Mouse (Mus musculus) heart, adult 2 months (tissue): Measurements from ENCODE around the gene Hdac9. TPM values are rescaled to one million over a fixed set of nuclear protein-coding genes. Genes with fewer than 3 reads are reported as not detected.

ENCODE experiments used
- DNase-seq, 2 experiments: peaks; one replicate each; pipeline ENCODE4 v3.0.0; 2021
- H3K27ac ChIP-seq: fragments of 200-600 bp; 2 replicates; pipeline ENCODE4 v1.8.1; 2022
- H3K27me3 ChIP-seq: fragments of 200-500 bp; 2 replicates; pipeline ENCODE4 v1.6.1; 2012; ENCODE audit warnings: mild to moderate bottlenecking, low read length, inconsistent platforms, mixed read lengths; ENCODE audit not compliant: control insufficient read depth, insufficient read depth
- H3K36me3 ChIP-seq: fragments of 200-500 bp; 2 replicates; pipeline ENCODE4 v1.6.1; 2012; ENCODE audit warnings: low read length, inconsistent platforms; ENCODE audit not compliant: control insufficient read depth, insufficient read depth
- H3K4me1 ChIP-seq: fragments of 200-500 bp; 2 replicates; pipeline ENCODE4 v1.6.1; 2011; ENCODE audit warnings: low read length; ENCODE audit not compliant: control insufficient read depth, insufficient read depth
- H3K4me3 ChIP-seq: fragments of 200-600 bp; 2 replicates; pipeline ENCODE4 v1.8.1; 2022
- H3K79me2 ChIP-seq: fragments of 200-500 bp; replicated peaks from 2 replicates; pipeline ENCODE4 v1.6.1; 2012; ENCODE audit warnings: mild to moderate bottlenecking, inconsistent platforms, low read length, moderate library complexity, mixed read lengths; ENCODE audit not compliant: control insufficient read depth, insufficient read depth
- H3K9ac ChIP-seq: fragments of 200-500 bp; 2 replicates; pipeline ENCODE4 v1.6.1; 2012; ENCODE audit warnings: low read depth, mild to moderate bottlenecking, control low read depth, inconsistent platforms, low read length, mixed read lengths
- CTCF ChIP-seq: fragments of 200-600 bp; IDR thresholded peaks from 2 replicates; pipeline ENCODE4 v1.8.1; 2022; ENCODE audit warnings: antibody characterized with exemption, mild to moderate bottlenecking, moderate library complexity
- EP300 ChIP-seq: fragments of 200-500 bp; IDR thresholded peaks from 2 replicates; pipeline ENCODE4 v1.6.1; 2011; ENCODE audit warnings: low read depth, low read length, control low read depth; ENCODE audit not compliant: insufficient read depth
- POLR2A ChIP-seq: fragments of 200-500 bp; IDR thresholded peaks from 2 replicates; pipeline ENCODE4 v1.6.1; 2011; ENCODE audit warnings: mild to moderate bottlenecking, low read depth, low read length, control low read depth; ENCODE audit not compliant: insufficient read depth
- whole genome bisulfite sequencing: fragments of 180-500 bp; shearing (Covaris S2); methylation state at CpG from one replicate; pipeline ENCODE4 v1.1.7; 2018; 5-methylcytosine and 5-hydroxymethylcytosine counted together
- intact Hi-C: fragments of 180-260 bp; cut with DNase I; formaldehyde crosslinking; loops from one replicate; pipeline ENCODE4 v1.15.1; 2025
- polyA plus RNA-seq: library from polyadenylated mRNA; depleted of rRNA; stranded (reverse); fragments of >200 nt; gene quantifications from 2 replicates; pipeline ENCODE4 v1.2.3, GENCODE M21; 2012
- total RNA-seq, 2 experiments: library from RNA; stranded (reverse); gene quantifications; 2 replicates each; pipeline ENCODE4 v1.2.3; 2021

Hdac9 gene
- total and polyA plus RNA-seq, 3 experiments, result 10.8 to 19.9 (median 18.8) TPM

- Histone ChIP-seq H3K4me3 (no peak overlapping the region), H3K36me3 (no peaks in the 10 kb centered on the region), H3K79me2 (no peaks in the 10 kb centered on the region), H3K27ac (no peak overlapping the region), H3K4me1 (no peaks in the 10 kb centered on the region), H3K27me3 (no peaks in the 10 kb centered on the region), H3K9ac (no peak overlapping the region)
- DNase-seq, result peak; percentile 57 to 74
- 4% methylated on average over 3 of the region's 3 CpGs for WGBS
- intact Hi-C loops, result loop anchor here (1.0 to 5.0 kb wide), 4 partner anchors 163 to 518 kb away; no protein-coding TSS in a partner anchor
- TF ChIP-seq POLR2A (no peak), EP300 (0 out of 2 replicates have a peak, but pooled peaks have one; percentile 25)
These were observed 252.1 kb downstream of the Hdac9 start for GRCm38 (mm10) chr12:34664758-34665157.

GRCm38 (mm10) chr12:34661378-34661777 is 255.5 kb downstream of the Hdac9 start:
- no peak for DNase-seq
- Histone ChIP-seq H3K79me2 (no peaks in the 10 kb centered on the region), H3K27ac (no peak overlapping the region), H3K4me3 (no peak overlapping the region), H3K36me3 (no peaks in the 10 kb centered on the region), H3K27me3 (no peaks in the 10 kb centered on the region), H3K9ac (no peak overlapping the region), H3K4me1 (peaks cover 1% of the 10 kb centered on the region; the same call in 1 of the 2 replicates)
- TF ChIP-seq CTCF (peak; percentile 49), POLR2A (no peak)
- intact Hi-C loops, result loop anchor here (1.0 to 5.0 kb wide), 2 partner anchors 246 to 522 kb away; no protein-coding TSS in a partner anchor

GRCm38 (mm10) chr12:34660027-34660426 is 256.9 kb downstream of the Hdac9 start:
- H3K27me3 ChIP-seq, result no peaks in the 10 kb centered on the region
- H3K27ac ChIP-seq, result no peak overlapping the region
- H3K4me3 ChIP-seq, result no peak overlapping the region
- H3K4me1 ChIP-seq, result peaks cover 1% of the 10 kb centered on the region; the same call in 1 of the 2 replicates
- intact Hi-C loops, result loop anchor here (5.0 kb wide), 1 partner anchor 247 kb away; no protein-coding TSS in a partner anchor
- TF ChIP-seq EP300 (no peak), POLR2A (no peak), CTCF (no peak)
- no peaks in the 10 kb centered on the region for H3K36me3 ChIP-seq
- 65% methylated on average over 5 of the region's 5 CpGs for whole genome bisulfite sequencing
- H3K9ac ChIP-seq, result no peak overlapping the region
- H3K79me2 ChIP-seq, result no peaks in the 10 kb centered on the region
- DNase-seq, result no peak

- peaks cover 1% of the 10 kb centered on the region; the same call in 1 of the 2 replicates for H3K4me1 ChIP-seq
- 64% methylated on average over 3 of the region's 3 CpGs for WGBS
- intact Hi-C loops, result loop anchor here (5.0 to 10.0 kb wide), 3 partner anchors 454 to 1271 kb away; no protein-coding TSS in a partner anchor
These were observed 258.3 kb downstream of the Hdac9 start for GRCm38 (mm10) chr12:34658568-34658967.

GRCm38 (mm10) chr12:34658119-34658518 is 258.8 kb downstream of the Hdac9 start:
- Histone ChIP-seq H3K9ac (no peak overlapping the region; the same call in 1 of the 2 replicates), H3K27me3 (no peaks in the 10 kb centered on the region), H3K27ac (no peak overlapping the region), H3K4me3 (no peak overlapping the region), H3K36me3 (no peaks in the 10 kb centered on the region), H3K79me2 (no peaks in the 10 kb centered on the region), H3K4me1 (peaks cover 1% of the 10 kb centered on the region; the same call in 1 of the 2 replicates)
- TF ChIP-seq CTCF (peak; percentile 78), EP300 (no peak)
- peak in 1 of 2 experiments; percentile 26 for DNase-seq
- WGBS, result 41% methylated on average over 6 of the region's 6 CpGs
- intact Hi-C loops, result loop anchor here (5.0 to 10.0 kb wide), 3 partner anchors 453 to 1271 kb away; no protein-coding TSS in a partner anchor

More at GRCm38 (mm10) chr12:34658568-34658967, 258.3 kb downstream of the Hdac9 start:
- no peak for DNase-seq
- H3K36me3 ChIP-seq, result no peaks in the 10 kb centered on the region
- no peak for TF ChIP-seq POLR2A
- TF ChIP-seq EP300, result no peak
- no peak for TF ChIP-seq CTCF
- H3K9ac ChIP-seq, result no peak overlapping the region
- no peak overlapping the region for H3K27ac ChIP-seq
- H3K4me3 ChIP-seq, result no peak overlapping the region
- H3K79me2 ChIP-seq, result no peaks in the 10 kb centered on the region
- no peaks in the 10 kb centered on the region for H3K27me3 ChIP-seq

GRCm38 (mm10) chr12:34653615-34654014 is 263.3 kb downstream of the Hdac9 start:
- Histone ChIP-seq H3K4me1 (peaks cover 1% of the 10 kb centered on the region; the same call in 1 of the 2 replicates), H3K4me3 (no peak overlapping the region), H3K27ac (no peak overlapping the region), H3K36me3 (no peaks in the 10 kb centered on the region), H3K79me2 (no peaks in the 10 kb centered on the region), H3K9ac (no peak overlapping the region), H3K27me3 (no peaks in the 10 kb centered on the region)
- TF ChIP-seq POLR2A (no peak), CTCF (peak; percentile 67)
- intact Hi-C loops, result loop anchor here (5.0 to 10.0 kb wide), 2 partner anchors 126 to 449 kb away; no protein-coding TSS in a partner anchor
- 40% methylated on average over 3 of the region's 3 CpGs for WGBS
- DNase-seq, result no peak
